Mouse (Mus musculus) ES-Bruce4 (cell line): ENCODE data around the gene Speer4d.
"Not testable (repeated sequence)": the region's sequence is repeated elsewhere in the genome, so short reads cannot be mapped to it uniquely, and the experiment has no call there.

Source experiments
- CTCF ChIP-seq: IDR thresholded peaks from one replicate; pipeline ENCODE4 v1.8.1; 2011; ENCODE audit warnings: low read depth, low read length
- EP300 ChIP-seq: IDR thresholded peaks from 2 replicates; pipeline ENCODE4 v1.6.1; 2011; ENCODE audit warnings: low read depth, low read length; ENCODE audit not compliant: insufficient read depth
- POLR2A ChIP-seq: IDR thresholded peaks from one replicate; pipeline ENCODE4 v1.8.1; 2011; ENCODE audit warnings: low read length; ENCODE audit not compliant: insufficient read depth

DNA sequence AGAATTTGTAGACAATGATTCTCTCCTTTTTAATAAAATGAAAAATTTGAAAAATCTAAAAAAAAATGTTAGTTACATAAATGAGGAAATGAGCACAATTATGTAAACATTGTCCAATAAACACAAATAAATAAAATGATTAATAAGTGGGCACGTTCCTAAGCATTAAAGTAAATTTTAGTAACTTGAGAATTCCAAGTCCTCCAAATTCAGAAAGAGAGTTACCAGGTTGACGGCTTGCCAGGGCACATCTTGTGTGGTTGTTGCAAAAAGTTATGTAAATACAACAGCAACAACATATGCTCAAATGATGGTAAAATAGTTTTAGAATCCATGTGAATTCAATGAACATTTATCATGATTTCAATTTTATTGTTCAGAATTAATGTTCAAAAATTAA, 27.3 kb upstream of the Speer4d start:
- TF ChIP-seq CTCF, POLR2A, EP300: not testable (repeated sequence)
